Mouse (Mus musculus) hindbrain, embryonic 15.5 days (tissue): ENCODE results near the gene Slx1b. TPM values are rescaled to one million over a fixed set of nuclear protein-coding genes. Genes with fewer than 3 reads are reported as not detected.

Experiments
- ATAC-seq: fragments of 200-750 bp; cut with Nextera tagmentation; 2 replicates; pipeline ENCODE4 v1.8.0; 2017; ENCODE audit warnings: low read depth, moderate number of reproducible peaks, moderate TSS enrichment; ENCODE audit not compliant: low FRiP score
- H3K27ac ChIP-seq: fragments of 300-500 bp; sonication (generic); replicated peaks from 2 replicates; pipeline ENCODE4 v1.5.1; 2015; ENCODE audit warnings: mild to moderate bottlenecking, inconsistent platforms
- H3K27me3 ChIP-seq: fragments of 300-500 bp; sonication (generic); 2 replicates; pipeline ENCODE4 v1.6.1; 2015; ENCODE audit warnings: control low read depth, inconsistent platforms
- H3K36me3 ChIP-seq: fragments of 300-500 bp; sonication (generic); 2 replicates; pipeline ENCODE4 v1.6.1; 2015; ENCODE audit warnings: control low read depth, inconsistent platforms
- H3K4me1 ChIP-seq: fragments of 300-500 bp; sonication (generic); replicated peaks from 2 replicates; pipeline ENCODE4 v1.6.1; 2015; ENCODE audit warnings: control low read depth, inconsistent platforms
- H3K4me2 ChIP-seq: fragments of 300-500 bp; sonication (generic); 2 replicates; pipeline ENCODE4 v1.6.1; 2015; ENCODE audit warnings: moderate library complexity, mild to moderate bottlenecking, inconsistent platforms
- H3K4me3 ChIP-seq: fragments of 300-500 bp; sonication (generic); 2 replicates; pipeline ENCODE4 v1.5.1; 2015; ENCODE audit warnings: mild to moderate bottlenecking, inconsistent platforms
- H3K9ac ChIP-seq: fragments of 300-500 bp; sonication (generic); 2 replicates; pipeline ENCODE4 v1.6.1; 2015; ENCODE audit warnings: inconsistent platforms
- H3K9me3 ChIP-seq: fragments of 300-500 bp; sonication (generic); 2 replicates; pipeline ENCODE4 v1.6.1; 2016; ENCODE audit warnings: control low read depth, inconsistent platforms
- WGBS: fragments of 180-500 bp; shearing (Covaris S2); methylation state at CpG from one replicate; pipeline ENCODE4 v1.1.7; 2015; 5-methylcytosine and 5-hydroxymethylcytosine counted together
- polyA plus RNA-seq: library from polyadenylated mRNA; unstranded; fragments of >200 nt; fragmentation: Nextera tagmentation; extraction: Ambion mirVana; gene quantifications from 2 replicates; pipeline ENCODE4 v1.2.1, GENCODE M21; 2015

Gene Slx1b
- polyA plus RNA-seq, 1 experiment from 2014 or later: 16.7 TPM

DNA sequence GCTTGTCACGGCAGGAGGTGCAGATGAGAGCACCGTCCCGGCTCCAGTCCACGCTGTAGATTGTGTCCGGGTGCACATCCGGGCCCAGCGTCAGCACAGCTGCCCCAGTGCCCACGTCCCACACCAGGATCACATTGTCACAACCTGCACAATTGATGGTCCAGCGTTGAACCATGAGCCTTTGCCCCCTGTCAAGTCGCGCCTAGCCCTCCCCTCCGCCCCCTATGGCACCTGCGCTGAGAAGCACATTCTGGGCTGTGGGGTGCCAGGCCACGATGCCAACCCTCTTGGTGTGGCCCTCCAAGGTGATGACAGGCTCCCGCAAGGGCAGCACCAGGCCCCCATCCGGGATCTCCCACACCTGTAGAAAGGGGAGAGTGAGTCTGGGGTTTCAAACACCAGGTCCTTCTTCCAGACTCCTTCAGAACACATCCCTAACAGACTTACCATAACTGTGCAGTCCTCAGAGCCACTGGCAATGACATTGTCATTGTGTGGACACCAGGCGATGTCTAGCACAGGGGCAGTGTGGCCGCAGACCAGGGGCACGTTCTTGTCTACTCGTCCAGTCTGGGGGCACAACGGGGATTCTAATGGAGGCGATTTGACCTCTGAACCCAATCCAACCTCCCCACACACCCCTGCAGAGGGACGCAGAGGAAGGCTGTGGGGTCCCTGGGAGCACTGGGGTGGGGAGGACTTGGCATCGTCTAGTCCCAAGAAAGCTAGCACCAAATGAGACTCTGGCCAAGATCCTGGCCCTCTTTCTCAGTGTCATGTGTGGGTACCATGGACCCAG is 6.2 kb upstream of the Slx1b start:
- H3K36me3 ChIP-seq: peaks cover 6% of the 10 kb centered on the region
- H3K27ac ChIP-seq: 0 out of 2 replicates have a peak overlapping the region, but pooled peaks have one; percentile 26
- 54% methylated on average over 24 of the region's 24 CpGs for WGBS
- peak overlapping the region; percentile 73 for H3K4me2 ChIP-seq
- H3K4me3 ChIP-seq: peak overlapping the region; percentile 9
- H3K4me1 ChIP-seq: peaks cover 59% of the 10 kb centered on the region
- no peaks in the 10 kb centered on the region for H3K9me3 ChIP-seq
- no peak for ATAC-seq
- no peaks in the 10 kb centered on the region for H3K27me3 ChIP-seq
- peak overlapping the region; percentile 21 for H3K9ac ChIP-seq

DNA sequence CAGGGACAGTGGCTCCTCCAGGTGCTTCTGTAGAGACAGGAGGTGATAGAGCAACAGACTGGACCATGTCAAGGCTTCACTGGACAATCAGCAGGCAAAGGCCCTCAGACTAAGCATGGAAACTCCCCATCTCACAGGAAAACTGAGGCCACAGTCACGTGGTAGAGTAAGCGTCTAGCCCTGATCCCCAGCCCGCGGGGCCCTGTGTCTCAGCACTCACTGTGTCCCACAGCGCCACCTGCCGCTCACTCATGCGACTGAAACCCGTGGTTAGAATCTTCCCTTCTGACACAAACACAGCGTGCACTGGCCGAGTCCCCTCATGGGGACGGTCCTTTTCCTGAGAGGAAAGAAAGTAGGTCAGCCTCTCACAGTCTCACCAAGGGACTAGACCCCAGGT is 5.5 kb upstream of the Slx1b start:
- H3K36me3 ChIP-seq: peaks cover 6% of the 10 kb centered on the region
- peaks cover 66% of the 10 kb centered on the region for H3K4me1 ChIP-seq
- 2% methylated on average over 11 of the region's 11 CpGs for whole genome bisulfite sequencing
- peak overlapping the region; percentile 9 for H3K4me3 ChIP-seq
- ATAC-seq: 0 out of 2 replicates have a peak, but pooled peaks have one; percentile 17
- H3K9ac ChIP-seq: peak overlapping the region; percentile 21; the same call in 1 of the 2 replicates
- no peaks in the 10 kb centered on the region for H3K9me3 ChIP-seq
- 0 out of 2 replicates have a peak overlapping the region, but pooled peaks have one; percentile 26 for H3K27ac ChIP-seq
- H3K4me2 ChIP-seq: peak overlapping the region; percentile 73
- no peaks in the 10 kb centered on the region for H3K27me3 ChIP-seq

DNA sequence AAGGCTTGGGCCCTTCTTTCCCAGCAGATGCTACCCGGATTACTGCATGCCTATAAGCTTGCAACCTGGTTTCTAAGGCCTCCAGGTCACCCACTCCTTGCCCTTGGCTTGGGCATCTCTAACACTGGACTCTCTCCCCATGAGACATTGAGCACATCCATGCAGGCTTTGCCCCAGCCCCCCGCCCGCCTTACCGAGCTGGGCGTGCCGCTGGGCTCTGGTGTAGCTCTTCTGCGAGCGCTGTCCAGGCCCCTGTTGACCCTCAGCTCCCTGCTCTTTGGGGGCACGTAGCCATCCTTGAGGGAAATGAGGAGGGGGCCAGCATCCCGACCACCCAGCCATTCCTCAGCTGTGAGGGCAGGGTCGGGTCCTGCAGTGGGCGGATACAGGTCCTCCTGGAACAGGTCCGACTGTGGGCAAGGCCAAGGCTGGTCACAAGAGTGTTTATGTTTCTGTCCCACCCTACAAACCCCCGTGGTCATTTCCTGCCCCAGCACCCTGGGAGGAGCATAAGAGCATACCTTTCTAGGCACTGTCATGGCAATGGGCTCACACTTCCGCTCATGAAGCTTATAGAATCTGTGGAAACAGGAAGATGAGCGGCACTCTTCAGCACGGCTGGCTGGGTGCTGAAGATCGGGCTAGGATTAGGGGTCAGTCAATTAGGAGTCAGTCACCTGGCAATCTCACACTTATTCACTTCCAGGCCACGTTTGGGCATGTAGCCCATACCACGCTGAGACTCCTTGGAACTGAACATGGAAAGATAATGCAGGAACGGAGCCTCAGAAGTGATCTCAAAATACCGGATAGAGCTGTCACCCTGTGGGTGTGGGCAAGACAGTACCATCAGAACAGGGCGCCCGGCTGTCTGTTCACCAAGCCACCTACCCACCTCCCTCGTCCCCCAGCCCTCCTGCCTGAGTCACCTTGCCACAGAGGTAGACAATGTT is 4.8 kb upstream of the Slx1b start:
- Histone ChIP-seq H3K4me3 (no peak overlapping the region), H3K27me3 (no peaks in the 10 kb centered on the region), H3K36me3 (peaks cover 6% of the 10 kb centered on the region), H3K4me2 (peak overlapping the region; percentile 73; the same call in 1 of the 2 replicates), H3K27ac (no peak overlapping the region), H3K4me1 (peaks cover 65% of the 10 kb centered on the region), H3K9ac (no peak overlapping the region), H3K9me3 (no peaks in the 10 kb centered on the region)
- WGBS: 85% methylated on average over 25 of the region's 25 CpGs
- ATAC-seq: no peak

DNA sequence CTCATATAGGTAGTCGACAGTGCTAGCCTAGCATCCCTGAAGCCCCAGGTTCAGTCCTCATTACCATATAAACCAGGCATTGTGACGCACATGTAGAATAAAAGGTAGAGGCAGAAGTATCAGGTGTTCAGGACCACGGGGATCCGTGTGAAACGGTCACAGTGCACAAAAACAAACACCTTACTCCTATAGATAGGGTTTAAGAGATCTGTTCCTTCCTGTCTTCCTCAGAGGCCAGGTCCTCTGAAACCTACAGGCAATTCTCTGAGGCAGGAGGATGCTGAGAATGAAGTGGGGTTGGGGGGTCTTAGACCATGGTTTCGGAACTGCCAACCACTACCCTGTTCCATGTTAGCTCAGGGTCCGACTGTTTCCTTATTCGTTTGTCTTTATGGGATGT is 2.3 kb upstream of the Slx1b start:
- H3K4me1 ChIP-seq: peaks cover 58% of the 10 kb centered on the region
- H3K36me3 ChIP-seq: peaks cover 6% of the 10 kb centered on the region
- no peaks in the 10 kb centered on the region for H3K27me3 ChIP-seq
- WGBS: 92% methylated on average over 8 of the region's 8 CpGs
- H3K9ac ChIP-seq: no peak overlapping the region
- no peak overlapping the region for H3K27ac ChIP-seq
- H3K9me3 ChIP-seq: no peaks in the 10 kb centered on the region
- H3K4me2 ChIP-seq: no peak overlapping the region
- ATAC-seq: no peak
- H3K4me3 ChIP-seq: no peak overlapping the region

DNA sequence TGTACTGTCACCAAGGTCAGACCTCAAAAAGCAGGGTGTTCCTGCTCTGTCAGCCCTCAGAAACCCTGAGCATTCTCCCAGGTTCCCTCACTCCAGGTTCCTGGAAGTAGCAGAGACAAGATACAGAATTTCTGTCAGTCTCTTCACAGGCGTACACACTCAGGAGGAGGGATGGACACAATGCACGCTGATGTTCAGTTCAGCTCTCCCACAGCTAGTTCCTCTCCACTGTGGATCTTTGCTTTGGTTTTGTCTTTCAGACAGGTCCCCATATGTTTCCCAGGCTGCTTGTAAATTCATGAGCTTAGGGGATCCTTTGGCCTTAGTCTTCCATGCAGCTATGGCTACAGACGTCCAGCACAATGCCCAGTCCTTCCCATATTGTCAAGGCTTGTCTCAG is 1.3 kb upstream of the Slx1b start:
- WGBS: 61% methylated on average over 3 of the region's 3 CpGs
- Histone ChIP-seq H3K9me3 (no peaks in the 10 kb centered on the region), H3K4me2 (peak overlapping the region; percentile 90)

DNA sequence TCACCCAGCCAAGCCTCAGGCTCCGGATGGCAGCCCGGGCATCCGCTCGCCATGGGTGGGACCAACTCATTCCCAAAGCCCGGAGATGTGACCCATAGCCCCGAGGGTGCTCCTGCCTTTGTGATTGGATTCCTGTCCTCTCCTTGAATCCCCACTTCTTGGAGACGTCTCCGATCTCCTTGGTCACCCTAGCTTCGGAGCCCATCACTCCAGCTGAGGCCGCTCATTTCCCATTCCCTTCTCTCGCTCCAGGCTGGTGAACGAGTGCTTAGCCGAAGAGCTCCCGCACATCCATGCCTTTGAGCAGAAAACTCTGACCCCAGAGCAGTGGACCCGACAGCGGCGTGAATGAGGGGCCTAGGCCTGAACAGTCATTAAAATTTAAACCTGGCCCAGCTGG is 719 bp upstream of the Slx1b start:
- no peak for ATAC-seq
- Histone ChIP-seq H3K9me3 (no peaks in the 10 kb centered on the region), H3K36me3 (peaks cover 14% of the 10 kb centered on the region), H3K27me3 (no peaks in the 10 kb centered on the region), H3K9ac (peak overlapping the region; percentile 85), H3K27ac (peak overlapping the region; percentile 80), H3K4me1 (peaks cover 46% of the 10 kb centered on the region), H3K4me2 (peak overlapping the region; percentile 90), H3K4me3 (peak overlapping the region; percentile 78)
- WGBS: 5% methylated on average over 17 of the region's 17 CpGs

More for the DNA sequence above, 1.3 kb upstream of the Slx1b start:
- H3K4me3 ChIP-seq: peak overlapping the region; percentile 78
- H3K27me3 ChIP-seq: no peaks in the 10 kb centered on the region
- H3K9ac ChIP-seq: peak overlapping the region; percentile 85
- ATAC-seq: no peak
- H3K4me1 ChIP-seq: peaks cover 52% of the 10 kb centered on the region
- peaks cover 9% of the 10 kb centered on the region for H3K36me3 ChIP-seq
- H3K27ac ChIP-seq: no peak overlapping the region

DNA sequence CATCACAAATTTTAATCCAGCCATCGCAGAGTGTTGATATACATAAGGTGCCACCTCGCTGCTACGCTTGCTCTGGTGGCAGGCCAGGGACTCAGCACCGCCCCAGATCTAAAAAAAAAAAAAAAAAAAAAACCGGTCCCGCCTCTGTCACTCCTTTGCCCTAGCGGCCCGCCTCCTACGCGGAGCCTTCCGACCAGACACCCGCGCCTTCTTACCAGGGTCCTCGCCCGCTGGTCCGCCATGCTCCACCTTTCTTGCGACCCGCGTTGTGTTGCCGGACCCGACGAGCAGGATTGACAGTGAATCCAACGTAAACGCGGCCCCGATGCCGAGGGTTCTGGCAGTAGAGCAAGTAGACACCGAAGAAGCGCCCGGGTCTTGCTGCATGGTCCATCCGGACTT is 373 bp downstream of the Slx1b start, which contains the start of gene Bola2:
Gene Bola2, plus strand, starts transcription at position 192 of the 402 bp plus-strand sequence.
- H3K27ac ChIP-seq: peak within 1 kb of the TSS; percentile 93
- no peaks in the 10 kb centered on the region for H3K9me3 ChIP-seq
- peak within 1 kb of the TSS; percentile 90 for H3K4me2 ChIP-seq
- peaks cover 20% of the 10 kb centered on the region for H3K36me3 ChIP-seq
- peak within 1 kb of the TSS; percentile 78 for H3K4me3 ChIP-seq
- H3K27me3 ChIP-seq: no peaks in the 10 kb centered on the region
- ATAC-seq: peak; percentile 42
- WGBS: under 1% methylated on average over 31 of the region's 31 CpGs
- H3K9ac ChIP-seq: peak within 1 kb of the TSS; percentile 85
- peaks cover 37% of the 10 kb centered on the region for H3K4me1 ChIP-seq

DNA sequence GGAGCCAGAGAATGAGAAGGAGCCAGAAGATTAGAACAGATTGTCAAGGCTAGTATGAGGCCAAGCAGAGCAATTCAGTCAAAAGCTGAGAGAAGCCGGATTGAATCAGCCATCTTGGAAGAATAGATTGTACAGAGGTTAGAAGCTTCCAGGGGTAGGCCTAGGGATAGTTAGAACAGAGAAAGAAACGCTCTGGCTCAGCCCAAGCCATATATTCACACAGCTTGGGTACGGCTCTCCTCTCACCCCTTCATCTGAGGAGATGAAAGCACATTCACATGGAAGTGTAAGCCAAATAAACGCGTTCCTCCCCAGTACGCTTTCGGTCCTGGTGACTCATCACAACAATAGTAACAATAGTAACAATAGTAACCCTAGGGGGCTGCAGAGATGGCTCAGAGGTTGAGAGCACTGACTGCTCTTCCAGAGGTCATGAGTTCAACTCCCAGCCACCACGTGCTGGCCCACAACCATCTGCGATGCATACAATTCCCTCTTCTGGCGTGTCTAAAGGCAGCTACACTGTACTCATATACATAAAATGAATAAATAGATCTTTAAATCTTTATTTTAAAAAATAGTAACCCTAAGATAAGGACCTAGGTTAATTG is 1.0 kb downstream of the Slx1b start:
- Histone ChIP-seq H3K9me3 (no peaks in the 10 kb centered on the region), H3K4me1 (peaks cover 37% of the 10 kb centered on the region), H3K4me2 (peak overlapping the region; percentile 90), H3K4me3 (peak overlapping the region; percentile 78), H3K27me3 (no peaks in the 10 kb centered on the region), H3K9ac (peak overlapping the region; percentile 83), H3K36me3 (peaks cover 17% of the 10 kb centered on the region), H3K27ac (peak overlapping the region; percentile 93)
- 13% methylated on average over 10 of the region's 10 CpGs for WGBS
- ATAC-seq: no peak

DNA sequence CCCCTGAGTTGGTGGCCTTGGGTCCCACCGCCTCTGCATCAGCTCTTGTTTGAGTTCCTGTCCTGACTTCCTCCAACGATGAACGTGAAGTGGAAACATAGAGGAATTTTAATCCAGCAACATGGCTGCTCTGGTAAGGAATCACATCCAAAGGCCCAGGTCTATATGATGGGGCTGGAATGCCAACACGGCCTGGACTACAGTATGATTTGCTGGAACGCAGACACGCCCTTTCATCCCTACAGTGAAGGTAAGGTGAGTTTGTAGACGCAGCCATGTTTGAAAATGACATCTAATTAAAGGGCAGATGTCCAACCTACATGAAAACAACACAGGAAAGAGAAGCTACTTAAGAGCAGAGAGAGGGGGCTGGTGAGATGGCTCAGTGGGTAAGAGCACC is 1.8 kb downstream of the Slx1b start:
- H3K27me3 ChIP-seq: no peaks in the 10 kb centered on the region
- peaks cover 14% of the 10 kb centered on the region for H3K36me3 ChIP-seq
- peak overlapping the region; percentile 90 for H3K4me2 ChIP-seq
- H3K4me1 ChIP-seq: peaks cover 37% of the 10 kb centered on the region
- WGBS: 90% methylated on average over 7 of the region's 7 CpGs
- H3K9ac ChIP-seq: no peak overlapping the region
- no peak for ATAC-seq
- no peaks in the 10 kb centered on the region for H3K9me3 ChIP-seq
- H3K27ac ChIP-seq: no peak overlapping the region
- no peak overlapping the region for H3K4me3 ChIP-seq

DNA sequence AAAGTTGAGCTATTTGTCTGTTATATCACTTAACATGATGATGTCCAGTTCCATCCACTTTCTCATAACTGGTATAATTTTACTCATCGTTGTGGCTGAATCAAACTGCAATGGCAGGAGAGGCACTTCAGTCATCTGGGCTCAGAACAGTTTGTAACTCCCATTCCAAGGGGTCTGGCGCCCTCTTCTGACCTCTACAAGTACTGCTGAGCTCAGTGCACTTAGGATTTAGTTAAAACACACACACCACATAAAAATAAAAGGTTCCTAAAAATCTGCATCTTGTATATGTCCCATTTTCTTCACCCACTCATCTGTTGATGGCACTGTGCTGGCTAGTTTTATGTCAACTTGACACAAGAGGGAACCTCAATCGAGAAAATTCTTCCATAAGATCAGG is 2.3 kb downstream of the Slx1b start:
- peaks cover 37% of the 10 kb centered on the region for H3K4me1 ChIP-seq
- H3K27me3 ChIP-seq: no peaks in the 10 kb centered on the region
- ATAC-seq: no peak
- WGBS: 30% methylated on average over 3 of the region's 3 CpGs
- peaks cover 14% of the 10 kb centered on the region for H3K36me3 ChIP-seq
- H3K27ac ChIP-seq: no peak overlapping the region
- H3K9me3 ChIP-seq: no peaks in the 10 kb centered on the region
- H3K4me3 ChIP-seq: no peak overlapping the region
- peak overlapping the region; percentile 90 for H3K4me2 ChIP-seq
- no peak overlapping the region for H3K9ac ChIP-seq

DNA sequence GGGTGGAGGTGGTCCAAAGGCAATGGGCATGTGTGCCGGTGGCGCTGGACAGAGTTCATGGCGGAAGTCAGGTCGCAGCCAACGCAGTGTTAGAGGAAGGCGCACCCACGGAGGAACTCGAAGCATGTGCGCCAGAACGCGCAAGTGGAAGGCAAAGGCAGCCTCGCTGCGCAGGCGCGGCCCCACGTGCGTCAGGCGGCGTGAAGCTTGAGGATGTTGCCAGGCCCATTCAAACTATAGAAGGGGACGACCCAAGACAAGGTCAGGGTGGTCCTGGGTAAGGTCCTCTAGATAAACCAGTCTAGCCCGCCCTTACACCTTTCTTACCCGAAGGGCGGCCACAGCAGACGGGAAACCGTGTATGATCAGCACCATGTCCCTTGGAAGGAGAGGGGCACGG is 3.2 kb downstream of the Slx1b start:
- peaks cover 14% of the 10 kb centered on the region for H3K36me3 ChIP-seq
- H3K27ac ChIP-seq: no peak overlapping the region
- no peak for ATAC-seq
- H3K9me3 ChIP-seq: no peaks in the 10 kb centered on the region
- H3K4me2 ChIP-seq: no peak overlapping the region
- H3K4me3 ChIP-seq: no peak overlapping the region
- peaks cover 32% of the 10 kb centered on the region for H3K4me1 ChIP-seq
- no peaks in the 10 kb centered on the region for H3K27me3 ChIP-seq
- WGBS: 96% methylated on average over 26 of the region's 26 CpGs
- H3K9ac ChIP-seq: no peak overlapping the region
